Mouse (Mus musculus) lung, embryonic 14.5 days (tissue): ENCODE measurements around the gene Dock3. TPM values are rescaled to one million over a fixed set of nuclear protein-coding genes. Genes with fewer than 3 reads are reported as not detected.

Experiments used
- ATAC-seq: fragments of 200-750 bp; cut with Nextera tagmentation; 2 replicates; pipeline ENCODE4 v1.8.0; 2017; ENCODE audit warnings: mild to moderate bottlenecking, moderate TSS enrichment, moderate library complexity; ENCODE audit not compliant: insufficient read depth
- DNase-seq: peaks from one replicate; pipeline ENCODE4 v3.0.0-alpha.2; 2015
- H3K27ac ChIP-seq: fragments of 300-500 bp; sonication (generic); 2 replicates; pipeline ENCODE4 v1.5.1; 2014; ENCODE audit warnings: low read depth, mild to moderate bottlenecking, moderate library complexity
- H3K27me3 ChIP-seq: fragments of 300-500 bp; sonication (generic); 2 replicates; pipeline ENCODE4 v1.6.1; 2014; ENCODE audit warnings: low read length, control low read depth; ENCODE audit not compliant: insufficient read depth
- H3K36me3 ChIP-seq: fragments of 300-500 bp; sonication (generic); 2 replicates; pipeline ENCODE4 v1.6.1; 2014; ENCODE audit warnings: control low read depth; ENCODE audit not compliant: insufficient read depth
- H3K4me1 ChIP-seq: fragments of 300-500 bp; sonication (generic); 2 replicates; pipeline ENCODE4 v1.6.1; 2014; ENCODE audit warnings: antibody characterized with exemption, control low read depth; ENCODE audit not compliant: insufficient read depth
- H3K4me2 ChIP-seq: fragments of 300-500 bp; sonication (generic); 2 replicates; pipeline ENCODE4 v1.6.1; 2014; ENCODE audit warnings: mild to moderate bottlenecking
- H3K4me3 ChIP-seq: fragments of 300-500 bp; sonication (generic); 2 replicates; pipeline ENCODE4 v1.5.1; 2014; ENCODE audit warnings: low read depth, low read length
- H3K9ac ChIP-seq: fragments of 300-500 bp; sonication (generic); 2 replicates; pipeline ENCODE4 v1.6.1; 2014
- H3K9me3 ChIP-seq: fragments of 300-500 bp; sonication (generic); 2 replicates; pipeline ENCODE4 v1.6.1; 2016; ENCODE audit warnings: low read depth, low read length, control low read depth
- CTCF ChIP-seq: IDR thresholded peaks from 2 replicates; pipeline ENCODE4 v1.5.1; 2016; ENCODE audit warnings: antibody characterized with exemption, low read depth
- WGBS: fragments of 180-500 bp; shearing (Covaris S2); extraction: QIAGEN DNeasy Blood & Tissue Kit; methylation state at CpG from one replicate; pipeline ENCODE4 v1.1.7; 2014; 5-methylcytosine and 5-hydroxymethylcytosine counted together
- polyA plus RNA-seq: library from polyadenylated mRNA; unstranded; fragments of >200 nt; fragmentation: Nextera tagmentation; extraction: Ambion mirVana; gene quantifications from 2 replicates; pipeline ENCODE4 v1.2.1, GENCODE M21; 2014

The Dock3 gene
- polyA plus RNA-seq, 1 experiment from 2014 or later, result 0.25 TPM

DNA sequence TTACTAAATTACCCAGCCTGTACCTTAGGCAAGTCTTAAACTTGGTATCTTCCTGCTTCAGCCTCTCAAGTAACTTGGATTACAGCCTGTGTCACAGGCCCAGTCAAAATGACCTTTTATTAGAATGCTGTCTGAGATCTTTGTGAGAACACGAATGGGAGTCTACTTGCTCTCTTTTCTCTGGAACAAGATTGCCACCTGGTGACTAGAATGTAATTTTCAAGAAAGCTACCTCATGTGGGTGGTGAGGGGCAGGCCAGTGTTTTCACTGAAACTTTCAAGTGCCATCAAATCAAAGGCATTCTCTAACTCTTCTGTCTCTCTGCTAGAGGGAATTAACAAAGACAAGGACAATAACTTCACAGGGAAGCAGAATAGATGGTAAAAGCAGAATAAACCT lies 317.9 kb downstream of the Dock3 start:
- H3K36me3 ChIP-seq, result no peaks in the 10 kb centered on the region
- no peaks in the 10 kb centered on the region for H3K27me3 ChIP-seq
- H3K4me3 ChIP-seq, result no peak overlapping the region
- 13% methylated on average over 1 of the region's 1 CpGs for WGBS
- peak; percentile 29 for TF ChIP-seq CTCF
- H3K9ac ChIP-seq, result no peak overlapping the region
- DNase-seq (peak; percentile 53), ATAC-seq (no peak)
- no peak overlapping the region for H3K4me2 ChIP-seq
- no peaks in the 10 kb centered on the region for H3K4me1 ChIP-seq
- no peak overlapping the region for H3K27ac ChIP-seq
- H3K9me3 ChIP-seq, result no peaks in the 10 kb centered on the region

DNA sequence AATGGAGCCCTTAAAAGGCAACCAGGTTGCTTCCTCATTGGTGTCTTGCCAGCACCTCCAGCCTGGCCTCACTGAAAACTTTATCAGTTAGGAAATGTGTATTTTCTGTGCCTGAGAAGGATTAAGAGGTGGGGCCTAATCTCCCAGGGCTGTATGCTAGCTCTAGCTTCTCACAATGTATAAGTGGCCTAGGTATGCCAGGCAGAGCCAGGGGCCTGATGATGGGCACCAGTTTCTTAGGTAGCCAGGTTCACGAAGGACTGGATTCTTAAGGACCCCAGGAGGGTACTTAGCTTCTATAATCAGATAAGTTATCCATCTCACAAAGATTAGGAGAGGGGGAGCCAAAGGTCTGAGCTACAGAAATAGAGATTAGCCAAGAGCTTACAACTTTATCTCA lies 320.1 kb downstream of the Dock3 start:
- Histone ChIP-seq H3K36me3 (no peaks in the 10 kb centered on the region), H3K9me3 (no peaks in the 10 kb centered on the region), H3K4me3 (no peak overlapping the region), H3K4me2 (no peak overlapping the region), H3K4me1 (no peaks in the 10 kb centered on the region), H3K9ac (no peak overlapping the region), H3K27ac (no peak overlapping the region), H3K27me3 (no peaks in the 10 kb centered on the region)
- TF ChIP-seq CTCF, result no peak
- no peak for DNase-seq
- WGBS, result 46% methylated on average over 1 of the region's 1 CpGs
- no peak for ATAC-seq

DNA sequence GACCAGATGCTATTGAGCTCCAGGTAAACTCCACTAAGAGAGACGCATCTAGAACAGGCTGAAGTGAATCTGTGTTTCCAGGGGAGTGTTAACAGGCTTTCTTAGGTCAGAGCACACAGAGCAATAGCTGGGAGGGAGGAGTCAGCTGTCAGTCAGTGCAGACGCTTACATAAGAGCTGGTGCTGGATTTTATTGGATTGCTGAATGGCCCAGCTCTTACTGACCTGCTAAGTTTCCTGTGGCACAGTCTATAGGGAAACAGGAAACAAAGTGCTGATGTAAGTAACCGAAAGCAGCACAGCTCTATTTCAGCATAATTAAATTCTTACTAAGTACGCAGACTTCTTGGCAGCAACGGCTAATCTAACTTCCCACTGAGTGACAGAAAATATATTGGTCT lies 323.0 kb downstream of the Dock3 start:
- no peaks in the 10 kb centered on the region for H3K4me1 ChIP-seq
- no peak overlapping the region for H3K27ac ChIP-seq
- H3K4me2 ChIP-seq, result no peak overlapping the region
- peak; percentile 47; the same call in 1 of the 2 replicates for ATAC-seq
- no peaks in the 10 kb centered on the region for H3K9me3 ChIP-seq
- no peak for DNase-seq
- 27% methylated on average over 5 of the region's 5 CpGs for WGBS
- no peak overlapping the region for H3K9ac ChIP-seq
- no peaks in the 10 kb centered on the region for H3K27me3 ChIP-seq
- no peak for TF ChIP-seq CTCF
- no peaks in the 10 kb centered on the region for H3K36me3 ChIP-seq
- no peak overlapping the region for H3K4me3 ChIP-seq

DNA sequence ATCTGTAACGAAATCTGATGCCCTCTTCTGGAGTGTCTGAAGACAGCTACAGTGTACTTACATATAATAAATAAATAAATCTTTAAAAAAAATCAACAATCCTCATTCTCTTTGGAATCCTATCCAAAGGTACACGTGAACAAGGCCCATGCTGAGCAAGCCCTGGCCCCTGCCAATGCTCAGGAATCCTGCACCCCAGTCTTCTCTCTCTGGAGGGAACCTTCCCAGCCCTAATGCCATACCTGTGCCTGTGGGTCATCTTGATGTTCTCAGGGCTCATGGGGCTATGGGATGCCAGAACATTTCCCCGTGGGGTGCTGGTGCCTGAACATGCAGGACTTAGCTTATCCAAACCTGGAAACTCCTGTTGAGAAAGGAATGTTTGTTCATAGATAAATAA lies 323.5 kb downstream of the Dock3 start:
- H3K36me3 ChIP-seq, result no peaks in the 10 kb centered on the region
- H3K9me3 ChIP-seq, result no peaks in the 10 kb centered on the region
- H3K4me3 ChIP-seq, result no peak overlapping the region
- no peak for ATAC-seq
- no peak for DNase-seq
- H3K27me3 ChIP-seq, result no peaks in the 10 kb centered on the region
- H3K4me2 ChIP-seq, result no peak overlapping the region
- 51% methylated on average over 3 of the region's 3 CpGs for WGBS
- no peak for TF ChIP-seq CTCF
- H3K4me1 ChIP-seq, result no peaks in the 10 kb centered on the region
- H3K9ac ChIP-seq, result no peak overlapping the region
- no peak overlapping the region for H3K27ac ChIP-seq

DNA sequence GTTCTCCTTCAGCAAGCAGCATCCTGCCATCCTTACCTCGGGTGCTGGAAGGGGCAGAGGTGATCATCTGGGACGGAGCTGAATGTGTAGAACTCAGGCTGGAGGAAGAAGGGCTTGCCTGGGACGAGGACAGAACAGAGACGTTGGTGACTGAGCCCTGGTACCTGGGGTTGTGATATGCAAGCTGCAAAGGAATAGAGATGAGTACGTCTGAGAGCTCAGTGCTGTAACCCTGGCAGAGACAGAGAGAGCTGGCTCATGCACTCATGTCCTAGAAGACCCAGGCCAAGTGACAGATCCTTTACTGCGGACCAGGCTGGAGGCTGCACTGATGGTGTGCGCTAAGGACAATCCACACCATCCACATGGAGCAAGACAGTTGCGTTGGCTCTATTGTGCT lies 325.1 kb downstream of the Dock3 start:
- TF ChIP-seq CTCF, result no peak
- WGBS, result 81% methylated on average over 8 of the region's 8 CpGs
- no peak overlapping the region for H3K9ac ChIP-seq
- H3K27me3 ChIP-seq, result no peaks in the 10 kb centered on the region
- DNase-seq (no peak), ATAC-seq (no peak)
- no peak overlapping the region for H3K4me3 ChIP-seq
- no peak overlapping the region for H3K4me2 ChIP-seq
- H3K9me3 ChIP-seq, result no peaks in the 10 kb centered on the region
- no peaks in the 10 kb centered on the region for H3K4me1 ChIP-seq
- H3K36me3 ChIP-seq, result no peaks in the 10 kb centered on the region
- no peak overlapping the region for H3K27ac ChIP-seq

DNA sequence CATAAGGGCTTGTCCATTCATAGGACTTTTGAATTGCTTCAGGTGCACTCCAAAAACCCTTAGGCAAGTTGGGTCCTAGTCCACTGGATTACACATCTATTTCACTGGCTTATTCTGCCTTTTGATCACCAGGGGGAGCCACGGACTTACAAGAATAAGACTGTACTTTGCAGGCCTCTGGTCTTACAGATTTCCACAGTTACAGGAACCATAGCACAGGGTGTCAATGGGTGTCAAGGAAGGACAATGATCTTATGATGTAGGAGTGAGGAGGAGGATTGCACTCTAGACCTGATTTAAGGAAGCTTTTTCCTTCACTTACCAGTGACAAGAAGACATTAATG lies 327.9 kb downstream of the Dock3 start:
- Histone ChIP-seq H3K36me3 (no peaks in the 10 kb centered on the region), H3K9me3 (no peaks in the 10 kb centered on the region), H3K4me3 (no peak overlapping the region), H3K4me1 (no peaks in the 10 kb centered on the region), H3K4me2 (no peak overlapping the region), H3K27me3 (no peaks in the 10 kb centered on the region), H3K27ac (no peak overlapping the region), H3K9ac (no peak overlapping the region)
- 0% methylated on average over 1 of the region's 1 CpGs for WGBS
- peak; percentile 66; the same call in 1 of the 2 replicates for ATAC-seq
- peak; percentile 84 for DNase-seq
- TF ChIP-seq CTCF, result peak; percentile 77

DNA sequence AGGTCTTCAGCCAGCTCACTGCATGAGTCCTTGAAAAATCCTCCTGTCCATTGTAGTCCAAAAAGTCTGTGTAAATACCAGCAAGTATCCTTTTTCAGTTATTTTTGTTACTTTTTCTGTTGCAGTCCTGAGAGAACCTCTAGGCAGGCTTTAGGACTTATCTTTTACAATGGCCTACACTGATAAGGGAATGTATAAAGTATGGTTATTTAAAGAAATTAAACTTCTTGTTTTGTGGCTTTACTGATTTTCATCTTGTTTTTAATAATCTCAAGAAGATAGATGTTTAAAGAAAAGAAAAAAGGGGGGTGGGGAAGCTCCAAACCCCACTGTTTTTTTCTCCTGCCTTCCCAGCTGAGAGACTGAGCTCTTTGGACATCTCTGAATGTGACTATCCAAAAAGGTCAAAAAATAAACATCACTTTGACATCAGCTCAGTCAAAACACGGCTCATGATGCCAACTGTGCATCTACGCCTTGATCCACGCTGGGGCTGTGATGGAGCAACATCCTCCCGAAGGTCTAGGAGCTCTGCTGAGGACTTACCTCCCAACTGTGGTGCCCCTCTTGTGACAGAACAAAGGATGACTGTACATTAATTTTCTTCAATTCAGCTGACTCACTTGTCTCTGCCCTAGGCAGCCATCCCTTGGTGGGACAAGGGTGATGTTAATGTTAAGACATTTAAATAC lies 328.5 kb downstream of the Dock3 start:
- no peak for TF ChIP-seq CTCF
- H3K9ac ChIP-seq, result no peak overlapping the region
- no peaks in the 10 kb centered on the region for H3K4me1 ChIP-seq
- H3K4me2 ChIP-seq, result no peak overlapping the region
- H3K36me3 ChIP-seq, result no peaks in the 10 kb centered on the region
- 63% methylated on average over 4 of the region's 4 CpGs for WGBS
- no peak for ATAC-seq
- H3K4me3 ChIP-seq, result no peak overlapping the region
- DNase-seq, result no peak
- no peaks in the 10 kb centered on the region for H3K9me3 ChIP-seq
- H3K27me3 ChIP-seq, result no peaks in the 10 kb centered on the region
- no peak overlapping the region for H3K27ac ChIP-seq
